Mouse (Mus musculus) intestine, embryonic 16.5 days (tissue): Measurements from ENCODE around the gene Zdhhc19. TPM values are rescaled to one million over a fixed set of nuclear protein-coding genes. Genes with fewer than 3 reads are reported as not detected.

Experiments used
- ATAC-seq: fragments of 200-750 bp; cut with Nextera tagmentation; 2 replicates; pipeline ENCODE4 v1.8.0; 2017; ENCODE audit warnings: moderate TSS enrichment, moderate library complexity
- H3K27ac ChIP-seq: fragments of 300-500 bp; sonication (generic); 2 replicates; pipeline ENCODE4 v1.5.1; 2014; ENCODE audit warnings: mild to moderate bottlenecking, low read length
- H3K27me3 ChIP-seq: fragments of 300-500 bp; sonication (generic); replicated peaks from 2 replicates; pipeline ENCODE4 v1.6.1; 2014; ENCODE audit warnings: low read length, control low read depth, mixed read lengths; ENCODE audit not compliant: control insufficient read depth, insufficient read depth
- H3K36me3 ChIP-seq: fragments of 300-500 bp; sonication (generic); 2 replicates; pipeline ENCODE4 v1.6.1; 2014; ENCODE audit warnings: low read length, control low read depth; ENCODE audit not compliant: control insufficient read depth, insufficient read depth
- H3K4me1 ChIP-seq: fragments of 300-500 bp; sonication (generic); 2 replicates; pipeline ENCODE4 v1.6.1; 2014; ENCODE audit warnings: low read length, control low read depth, mixed read lengths; ENCODE audit not compliant: control insufficient read depth, insufficient read depth
- H3K4me2 ChIP-seq: fragments of 300-500 bp; sonication (generic); 2 replicates; pipeline ENCODE4 v1.6.1; 2014; ENCODE audit warnings: low read depth, low read length, control low read depth
- H3K4me3 ChIP-seq: fragments of 300-500 bp; sonication (generic); 2 replicates; pipeline ENCODE4 v1.5.1; 2014; ENCODE audit warnings: mild to moderate bottlenecking, low read length
- H3K9ac ChIP-seq: fragments of 300-500 bp; sonication (generic); 2 replicates; pipeline ENCODE4 v1.6.1; 2014; ENCODE audit warnings: low read depth, low read length
- H3K9me3 ChIP-seq: fragments of 300-500 bp; sonication (generic); 2 replicates; pipeline ENCODE4 v1.6.1; 2016; ENCODE audit warnings: low read length, control low read depth; ENCODE audit not compliant: control insufficient read depth
- WGBS: fragments of 180-500 bp; shearing (Covaris S2); extraction: QIAGEN DNeasy Blood & Tissue Kit; methylation state at CpG from one replicate; pipeline ENCODE4 v1.1.7; 2014; 5-methylcytosine and 5-hydroxymethylcytosine counted together
- polyA plus RNA-seq: library from polyadenylated mRNA; unstranded; fragments of >200 nt; fragmentation: Nextera tagmentation; extraction: Ambion mirVana; gene quantifications from 2 replicates; pipeline ENCODE4 v1.2.1, GENCODE M21; 2015

The Zdhhc19 gene
- polyA plus RNA-seq, 1 experiment from 2014 or later: 2.1 TPM

DNA sequence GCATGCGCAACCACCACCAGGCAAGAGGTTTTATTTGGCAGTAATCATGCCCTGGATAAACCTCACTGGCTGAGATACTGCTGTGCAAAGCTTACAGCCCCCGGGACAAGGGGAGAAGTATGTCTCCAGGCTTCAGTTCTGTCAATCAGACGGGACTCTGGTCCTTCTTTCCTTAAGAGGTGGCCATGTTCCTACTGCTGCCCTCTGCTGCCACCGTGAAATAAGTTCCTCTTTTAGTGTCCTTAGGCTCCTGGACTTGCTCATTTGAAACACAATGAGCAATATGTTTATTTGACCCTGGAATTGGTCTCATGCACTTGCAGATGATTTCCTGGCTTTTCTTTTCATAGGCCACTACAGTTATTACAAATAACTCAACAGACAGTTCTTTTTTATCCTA lies 35.5 kb upstream of the Zdhhc19 start:
- Histone ChIP-seq H3K4me3 (no peak overlapping the region), H3K4me2 (no peak overlapping the region), H3K4me1 (peaks cover 4% of the 10 kb centered on the region), H3K27me3 (no peaks in the 10 kb centered on the region), H3K36me3 (peaks cover 5% of the 10 kb centered on the region; the same call in 1 of the 2 replicates), H3K9ac (no peak overlapping the region), H3K9me3 (no peaks in the 10 kb centered on the region), H3K27ac (no peak overlapping the region)
- ATAC-seq: no peak
- 58% methylated on average over 4 of the region's 4 CpGs for WGBS

DNA sequence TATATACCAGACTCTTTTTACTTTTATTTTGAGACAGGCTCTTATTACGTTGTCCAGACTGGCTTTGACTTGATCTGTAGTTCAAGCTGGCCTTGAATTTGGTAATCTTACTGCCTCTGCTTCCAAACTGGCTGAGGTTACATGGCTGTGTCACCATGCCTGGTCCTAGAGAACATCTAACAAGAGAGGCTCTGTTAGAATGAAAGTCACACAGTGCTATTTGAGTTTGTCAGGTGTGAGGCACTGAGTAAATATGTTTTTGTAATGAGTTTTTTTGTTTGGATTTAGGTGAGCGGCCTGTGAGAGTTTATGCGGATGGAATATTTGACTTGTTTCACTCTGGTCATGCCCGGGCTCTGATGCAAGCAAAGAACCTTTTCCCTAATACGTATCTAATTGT lies 34.4 kb upstream of the Zdhhc19 start:
- H3K36me3 ChIP-seq: 0 out of 2 replicates have a peak, but pooled peaks cover 2% of the 10 kb centered on the region
- H3K4me2 ChIP-seq: no peak overlapping the region
- no peak for ATAC-seq
- peaks cover 4% of the 10 kb centered on the region for H3K4me1 ChIP-seq
- H3K9me3 ChIP-seq: no peaks in the 10 kb centered on the region
- H3K9ac ChIP-seq: no peak overlapping the region
- no peak overlapping the region for H3K4me3 ChIP-seq
- 92% methylated on average over 5 of the region's 5 CpGs for WGBS
- no peak overlapping the region for H3K27ac ChIP-seq
- no peaks in the 10 kb centered on the region for H3K27me3 ChIP-seq

- Histone ChIP-seq H3K4me3 (no peak overlapping the region), H3K4me2 (no peak overlapping the region), H3K27ac (peak overlapping the region; percentile 76), H3K9ac (no peak overlapping the region), H3K4me1 (peaks cover 4% of the 10 kb centered on the region), H3K36me3 (peaks cover 2% of the 10 kb centered on the region; the same call in 1 of the 2 replicates), H3K9me3 (no peaks in the 10 kb centered on the region), H3K27me3 (no peaks in the 10 kb centered on the region)
- 86% methylated on average over 16 of the region's 16 CpGs for WGBS
- peak; percentile 45 for ATAC-seq
These were observed 33.1 kb upstream of the Zdhhc19 start for GRCm38 (mm10) chr16:32462950-32463349.

DNA sequence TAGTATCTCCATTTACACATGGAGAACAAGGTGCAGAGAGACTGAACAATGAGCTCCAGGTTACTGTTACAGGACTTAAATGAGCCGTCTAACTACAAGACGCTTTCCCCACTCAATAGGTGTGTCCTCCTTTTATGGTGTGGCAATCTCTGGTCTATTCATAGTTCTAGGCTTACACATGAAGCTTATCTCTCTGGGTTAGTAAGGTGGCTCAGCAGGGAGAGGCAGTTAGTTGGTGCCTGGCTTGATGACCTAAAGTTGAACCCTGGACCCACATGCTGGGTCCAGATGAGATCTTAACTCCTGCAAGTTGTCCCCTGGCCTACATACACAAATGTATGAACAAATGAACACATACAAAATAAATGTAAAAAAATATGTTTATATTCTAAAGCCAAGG lies 32.6 kb upstream of the Zdhhc19 start:
- Histone ChIP-seq H3K36me3 (peaks cover 2% of the 10 kb centered on the region; the same call in 1 of the 2 replicates), H3K4me1 (peaks cover 4% of the 10 kb centered on the region), H3K4me3 (no peak overlapping the region), H3K9ac (no peak overlapping the region), H3K4me2 (no peak overlapping the region), H3K27ac (peak overlapping the region; percentile 76), H3K9me3 (no peaks in the 10 kb centered on the region), H3K27me3 (no peaks in the 10 kb centered on the region)
- peak; percentile 97 for ATAC-seq
- 69% methylated on average over 2 of the region's 2 CpGs for WGBS

DNA sequence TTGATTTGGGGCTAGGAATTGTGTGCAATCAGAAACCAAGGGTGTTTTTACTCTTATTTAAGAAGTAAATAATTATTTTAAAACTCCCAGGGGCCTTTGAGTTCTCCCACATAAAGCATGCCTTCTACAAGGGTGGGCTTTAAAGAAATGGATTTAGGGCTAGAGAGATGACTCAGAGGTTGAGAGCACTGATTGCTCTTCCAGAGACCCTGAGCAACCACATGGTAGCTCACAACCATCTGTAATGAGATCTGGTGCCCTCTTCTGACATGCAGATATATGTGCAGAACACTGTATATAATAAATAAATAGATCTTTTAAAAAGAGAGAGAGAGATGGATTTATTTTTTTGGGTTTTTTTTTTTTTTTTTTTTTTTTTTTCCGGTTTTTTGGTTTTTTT lies 31.2 kb upstream of the Zdhhc19 start:
- Histone ChIP-seq H3K9me3 (no peaks in the 10 kb centered on the region), H3K27ac (no peak overlapping the region), H3K4me1 (peaks cover 4% of the 10 kb centered on the region), H3K9ac (no peak overlapping the region), H3K4me2 (no peak overlapping the region), H3K27me3 (no peaks in the 10 kb centered on the region), H3K4me3 (no peak overlapping the region), H3K36me3 (peaks cover 2% of the 10 kb centered on the region; the same call in 1 of the 2 replicates)
- WGBS: 0% methylated on average over 1 of the region's 1 CpGs
- ATAC-seq: no peak

GRCm38 (mm10) chr16:32468488-32468887 lies 27.6 kb upstream of the Zdhhc19 start:
- no peak overlapping the region for H3K4me3 ChIP-seq
- H3K9me3 ChIP-seq: no peaks in the 10 kb centered on the region
- no peaks in the 10 kb centered on the region for H3K27me3 ChIP-seq
- no peak overlapping the region for H3K27ac ChIP-seq
- peaks cover 10% of the 10 kb centered on the region for H3K36me3 ChIP-seq
- 95% methylated on average over 3 of the region's 3 CpGs for whole genome bisulfite sequencing
- no peak overlapping the region for H3K9ac ChIP-seq
- peaks cover 4% of the 10 kb centered on the region for H3K4me1 ChIP-seq
- no peak overlapping the region for H3K4me2 ChIP-seq
- no peak for ATAC-seq

DNA sequence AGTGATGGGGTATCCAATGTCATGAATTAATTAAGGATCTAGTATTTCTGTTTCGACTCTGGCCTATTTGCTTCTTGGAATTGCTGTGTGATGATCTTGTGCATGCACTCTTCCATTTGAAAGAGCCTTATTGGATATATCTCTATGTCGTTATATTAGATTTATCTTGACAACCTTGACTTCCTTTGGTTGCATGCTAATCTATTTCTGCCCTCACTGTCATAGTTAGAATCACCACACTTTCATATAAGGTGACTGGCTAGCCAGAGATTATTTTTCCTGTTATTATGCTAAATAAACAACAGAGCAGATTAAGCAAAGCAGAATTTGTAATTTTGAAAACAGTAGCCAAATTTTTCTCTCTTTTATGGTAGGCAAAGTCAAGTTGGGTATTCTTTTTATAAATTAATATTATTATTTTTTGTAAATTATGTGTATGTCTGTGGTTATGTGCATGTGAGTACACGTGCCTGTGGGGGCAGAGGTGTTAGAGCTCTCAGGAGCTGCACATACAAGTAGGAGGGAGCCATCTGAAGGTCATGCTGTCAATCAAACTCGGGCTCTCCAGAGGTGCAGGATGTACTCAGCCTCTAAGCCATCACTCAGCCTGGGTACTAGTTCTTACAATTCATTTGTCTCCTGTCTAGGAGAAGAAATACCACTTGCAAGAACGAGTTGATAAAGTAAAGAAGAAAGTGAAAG lies 26.5 kb upstream of the Zdhhc19 start:
- H3K4me2 ChIP-seq: no peak overlapping the region
- H3K27me3 ChIP-seq: no peaks in the 10 kb centered on the region
- 80% methylated on average over 5 of the region's 5 CpGs for WGBS
- no peak overlapping the region for H3K4me3 ChIP-seq
- no peaks in the 10 kb centered on the region for H3K4me1 ChIP-seq
- H3K27ac ChIP-seq: no peak overlapping the region
- H3K9ac ChIP-seq: no peak overlapping the region
- no peak for ATAC-seq
- H3K9me3 ChIP-seq: no peaks in the 10 kb centered on the region
- peaks cover 8% of the 10 kb centered on the region for H3K36me3 ChIP-seq

- no peaks in the 10 kb centered on the region for H3K27me3 ChIP-seq
- H3K9me3 ChIP-seq: no peaks in the 10 kb centered on the region
- H3K4me2 ChIP-seq: no peak overlapping the region
- no peak overlapping the region for H3K4me3 ChIP-seq
- peaks cover 7% of the 10 kb centered on the region for H3K36me3 ChIP-seq
- no peak overlapping the region for H3K9ac ChIP-seq
- no peak for ATAC-seq
- H3K27ac ChIP-seq: 0 out of 2 replicates have a peak overlapping the region, but pooled peaks have one; percentile 5
- 74% methylated on average over 7 of the region's 7 CpGs for WGBS
- H3K4me1 ChIP-seq: no peaks in the 10 kb centered on the region
These were observed 23.6 kb upstream of the Zdhhc19 start for GRCm38 (mm10) chr16:32472276-32473015.

DNA sequence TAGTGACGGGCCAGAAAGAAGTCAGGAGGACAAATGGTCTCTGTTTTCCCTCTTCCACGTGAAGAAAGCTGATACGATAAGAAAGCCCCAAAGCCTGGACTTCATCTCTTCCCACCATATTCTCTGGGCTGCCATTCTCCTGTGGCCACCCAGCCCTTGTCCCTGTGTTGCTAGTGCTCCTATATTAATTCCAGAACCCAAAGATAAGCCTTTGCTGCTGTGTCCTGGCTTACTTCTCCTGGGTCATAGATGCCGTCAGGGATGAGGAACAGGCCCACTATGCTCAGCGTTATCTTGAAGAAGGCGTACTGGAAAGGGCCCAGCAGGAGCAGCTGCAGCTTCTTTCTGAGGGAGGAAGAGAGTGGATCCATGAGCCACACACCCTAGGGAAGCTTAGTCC lies 18.8 kb upstream of the Zdhhc19 start:
- H3K4me3 ChIP-seq: no peak overlapping the region
- 78% methylated on average over 6 of the region's 6 CpGs for WGBS
- no peak overlapping the region for H3K9ac ChIP-seq
- H3K27ac ChIP-seq: no peak overlapping the region
- no peaks in the 10 kb centered on the region for H3K9me3 ChIP-seq
- no peaks in the 10 kb centered on the region for H3K27me3 ChIP-seq
- H3K4me1 ChIP-seq: no peaks in the 10 kb centered on the region
- ATAC-seq: no peak
- H3K36me3 ChIP-seq: no peaks in the 10 kb centered on the region
- no peak overlapping the region for H3K4me2 ChIP-seq
